ENCODE assay signal across 30 mouse cellular contexts in genomic region chr11:4442280-4442679, GRCm38 (mm10). TPM values are rescaled to one million over a fixed set of nuclear protein-coding genes. Genes with fewer than 3 reads are reported as not detected.
DNase-seq lines count a peak whose midpoint lies in the region; ATAC-seq and TF ChIP-seq lines count a peak whose summit lies in the region.
"Had no signal": no experiment of that assay in that cellular context is flagged by ENCODE, and none has a peak within 500 bp of the region (broad histone marks: within the 10 kb centered on the region; RNA-seq: fewer than 3 reads in every experiment).

No protein-coding gene starts in this region.

- no peaks in the 10 kb centered on the region for H3K4me1 ChIP-seq in hindbrain, embryonic 12.5 days
- H3K4me1 ChIP-seq: embryonic facial prominence, embryonic 15.5 days; forebrain, embryonic 15.5 days; heart, embryonic 15.5 days; hindbrain, embryonic 15.5 days; intestine, embryonic 15.5 days had no signal

- H3K27me3 ChIP-seq in hindbrain, embryonic 12.5 days: no peaks in the 10 kb centered on the region
- H3K27me3 ChIP-seq: CH12.LX; embryonic facial prominence, embryonic 12.5 days; embryonic facial prominence, embryonic 15.5 days; forebrain, embryonic 12.5 days; forebrain, embryonic 15.5 days; heart, embryonic 12.5 days; heart, embryonic 15.5 days; hindbrain, embryonic 15.5 days; intestine, embryonic 15.5 days had no signal

- H3K36me3 ChIP-seq in hindbrain, embryonic 12.5 days: no peaks in the 10 kb centered on the region
- H3K36me3 ChIP-seq: embryonic facial prominence, embryonic 12.5 days; embryonic facial prominence, embryonic 15.5 days; forebrain, embryonic 12.5 days; forebrain, embryonic 15.5 days; heart, embryonic 12.5 days; heart, embryonic 15.5 days; hindbrain, embryonic 15.5 days; intestine, embryonic 15.5 days had no signal

- no peak overlapping the region for H3K9ac ChIP-seq in hindbrain, embryonic 12.5 days
- H3K9ac ChIP-seq: embryonic facial prominence, embryonic 12.5 days; embryonic facial prominence, embryonic 15.5 days; forebrain, embryonic 12.5 days; forebrain, embryonic 15.5 days; heart, embryonic 12.5 days; heart, embryonic 15.5 days; hindbrain, embryonic 15.5 days; intestine, embryonic 15.5 days had no signal

- TF ChIP-seq CTCF in left cerebral cortex, adult 2 months (IDR thresholded peaks at IDR 0.05): no peak

- H3K4me3 ChIP-seq in left cerebral cortex, adult 2 months: no peak overlapping the region
- H3K4me3 ChIP-seq in hindbrain, embryonic 12.5 days: no peak overlapping the region
- H3K4me3 ChIP-seq: embryonic facial prominence, embryonic 12.5 days; embryonic facial prominence, embryonic 15.5 days; forebrain, embryonic 12.5 days; forebrain, embryonic 15.5 days; heart, embryonic 12.5 days; heart, embryonic 15.5 days; hindbrain, embryonic 15.5 days; intestine, embryonic 15.5 days had no signal

- H3K9me3 ChIP-seq in hindbrain, embryonic 12.5 days (replicated peaks): no peaks in the 10 kb centered on the region
- H3K9me3 ChIP-seq: embryonic facial prominence, embryonic 12.5 days; embryonic facial prominence, embryonic 15.5 days; forebrain, embryonic 12.5 days; forebrain, embryonic 15.5 days; G1E; heart, embryonic 12.5 days; heart, embryonic 15.5 days; hindbrain, embryonic 15.5 days; intestine, embryonic 15.5 days had no signal

- ATAC-seq in megakaryocyte progenitor cell, adult 5-6 weeks (replicated peaks; ENCODE audit: poor library complexity): peak; percentile 80
- no peak for ATAC-seq in hindbrain, embryonic 12.5 days (ENCODE audit: low FRiP score)
- ATAC-seq: forebrain, embryonic 15.5 days; intestine, embryonic 15.5 days had no signal

- 42% methylated on average over 1 of the region's 1 CpGs for WGBS in hindbrain, embryonic 12.5 days

- H3K27ac ChIP-seq in left cerebral cortex, adult 2 months: no peak overlapping the region
- H3K27ac ChIP-seq in hindbrain, embryonic 12.5 days: no peak overlapping the region
- H3K27ac ChIP-seq: embryonic facial prominence, embryonic 12.5 days; embryonic facial prominence, embryonic 15.5 days; forebrain, embryonic 12.5 days; forebrain, embryonic 15.5 days; heart, embryonic 15.5 days; hindbrain, embryonic 15.5 days; intestine, embryonic 15.5 days had no signal

- intact Hi-C loops in heart, postnatal 36 days (cut with DNase I): no loop called here
- intact Hi-C loops in left cerebral cortex, adult 2 months (cut with DNase I): no loop called here
- intact Hi-C loops in left cerebral cortex, postnatal 10 days (cut with DNase I): no loop called here

- H3K4me2 ChIP-seq in hindbrain, embryonic 12.5 days (replicated peaks): no peak overlapping the region
- H3K4me2 ChIP-seq: embryonic facial prominence, embryonic 12.5 days; embryonic facial prominence, embryonic 15.5 days; forebrain, embryonic 12.5 days; forebrain, embryonic 15.5 days; heart, embryonic 12.5 days; heart, embryonic 15.5 days; hindbrain, embryonic 15.5 days; intestine, embryonic 15.5 days had no signal

- DNase-seq in heart, adult 11 months: peak; percentile 59
- no peak for DNase-seq in heart, postnatal 36 days
- peak; percentile 46 for DNase-seq in adipocyte (ENCODE audit: low spot score)
- DNase-seq in gonadal fat pad, adult 2 months (ENCODE audit: low read depth): peak; percentile 16
- DNase-seq in left cerebral cortex, adult 2 months (ENCODE audit: extremely low spot score in 1 of 2, low spot score in 2 of 2): no peak
- DNase-seq in left cerebral cortex, postnatal 10 days (ENCODE audit: extremely low spot score in 1 of 2, low spot score in 2 of 2): no peak
- DNase-seq: adrenal gland, adult 8-10 months; adrenal gland, postnatal 36 days; B cell, adult 2 months; cerebellum, adult 18-20 months; cerebellum, adult 9-10 months; cerebellum, postnatal 14 days; gastrocnemius, postnatal 25 days; heart, adult 18-20 months; heart, postnatal 10 days; heart, postnatal 4 days had no signal

RNA-seq across cellular contexts. Expression of gene Hormad2, which starts 1.4 kb away (rescaled TPM):
- under 1 TPM in 1 of 2 experiments, not detected in 1; 0.14 TPM for total RNA-seq in heart, postnatal 36 days (2021)
- 0.16 TPM in 1 of 2 replicates, not detected in the other for polyA plus RNA-seq in gonadal fat pad, adult 2 months (2012; rRNA removed)
- total RNA-seq in megakaryocyte progenitor cell, adult 5-6 weeks (2015): 2.6 and 2.8 TPM in 2 replicates
- 0.87 TPM in 1 of 2 replicates, not detected in the other for total RNA-seq in megakaryocyte progenitor cell, adult 5-6 weeks (2017)
- not detected for total RNA-seq in left cerebral cortex, adult 2 months (2021)
- 0.10 and 0.61 TPM in 2 replicates for polyA plus RNA-seq in hindbrain, embryonic 12.5 days (2016; fragmentation: Nextera tagmentation; extraction: Ambion mirVana)
- not detected for total RNA-seq in left cerebral cortex, postnatal 10 days (2021)
- total RNA-seq: CH12.LX; gastrocnemius, adult 8-10 months; gastrocnemius, postnatal 25 days; heart, adult 18-20 months; heart, postnatal 10 days had no signal
- polyA plus RNA-seq: forebrain, embryonic 12.5 days; forebrain, embryonic 15.5 days; hindbrain, embryonic 11.5 days; hindbrain, embryonic 15.5 days had no signal

Comparison
In these comparisons a context has a peak if more than half of its experiments do, and no peak if none do; other contexts are left out.
1. DNase-seq: peak in heart, adult 11 months (single experiment), adipocyte (single experiment) and gonadal fat pad, adult 2 months (single experiment); none in heart, postnatal 36 days (0 of 2), left cerebral cortex, adult 2 months (0 of 2) and left cerebral cortex, postnatal 10 days (0 of 2).